Comparison of ENCODE assay signal across 13 mouse cellular contexts in genomic region chr9:58195671-58196070, GRCm38 (mm10). TPM values are rescaled to one million over a fixed set of nuclear protein-coding genes. Genes with fewer than 3 reads are reported as not detected.
DNase-seq lines count a peak whose midpoint lies in the region; ATAC-seq lines count a peak whose summit lies in the region.
"Had no signal": no experiment of that assay in that cellular context is flagged by ENCODE, and none has a peak within 500 bp of the region (broad histone marks: within the 10 kb centered on the region; RNA-seq: fewer than 3 reads in every experiment).

No protein-coding gene starts in this region.

- H3K4me2 ChIP-seq in neural tube, embryonic 11.5 days (ENCODE audit: low read depth) = no peak overlapping the region
- H3K4me2 ChIP-seq in forebrain, embryonic 15.5 days (replicated peaks) = peak overlapping the region; percentile 77
- H3K4me2 ChIP-seq in midbrain, embryonic 11.5 days = peak overlapping the region; percentile 35
- no peak overlapping the region for H3K4me2 ChIP-seq in liver, embryonic 12.5 days
- H3K4me2 ChIP-seq: liver, embryonic 13.5 days had no signal

- H3K4me3 ChIP-seq in neural tube, embryonic 11.5 days (ENCODE audit: low read depth, low read length) = 0 out of 2 replicates have a peak overlapping the region, but pooled peaks have one; percentile 16
- H3K4me3 ChIP-seq in forebrain, embryonic 15.5 days = peak overlapping the region; percentile 54
- peak overlapping the region; percentile 13; the same call in 1 of the 2 replicates for H3K4me3 ChIP-seq in midbrain, embryonic 11.5 days (ENCODE audit: low read depth, low read length)
- H3K4me3 ChIP-seq in liver, embryonic 12.5 days = no peak overlapping the region
- H3K4me3 ChIP-seq: liver, embryonic 13.5 days had no signal

- H3K36me3 ChIP-seq in neural tube, embryonic 11.5 days (ENCODE audit: control insufficient read depth, insufficient read depth, low read length) = no peaks in the 10 kb centered on the region
- no peaks in the 10 kb centered on the region for H3K36me3 ChIP-seq in forebrain, embryonic 15.5 days
- H3K36me3 ChIP-seq in midbrain, embryonic 11.5 days (ENCODE audit: control insufficient read depth, insufficient read depth, low read length) = no peaks in the 10 kb centered on the region
- no peaks in the 10 kb centered on the region for H3K36me3 ChIP-seq in liver, embryonic 12.5 days
- H3K36me3 ChIP-seq: liver, embryonic 13.5 days had no signal

- H3K9ac ChIP-seq in neural tube, embryonic 11.5 days (ENCODE audit: low read length) = 0 out of 2 replicates have a peak overlapping the region, but pooled peaks have one; percentile 14
- H3K9ac ChIP-seq in forebrain, embryonic 15.5 days (replicated peaks) = peak overlapping the region; percentile 70
- no peak overlapping the region for H3K9ac ChIP-seq in midbrain, embryonic 11.5 days (ENCODE audit: low read length)
- no peak overlapping the region for H3K9ac ChIP-seq in liver, embryonic 12.5 days
- H3K9ac ChIP-seq: liver, embryonic 13.5 days had no signal

- DNase-seq in neural tube, embryonic 11.5 days (ENCODE audit: low spot score) = no peak
- no peak for DNase-seq in neural tube, embryonic 10.5 days (ENCODE audit: extremely low spot score, low spot score)
- DNase-seq in midbrain, embryonic 11.5 days (ENCODE audit: low spot score, missing footprints) = peak; percentile 64
- peak; percentile 48 for DNase-seq in testis, postnatal 10 days (ENCODE audit: low spot score)
- DNase-seq in left cerebral cortex, postnatal 25 days (ENCODE audit: low spot score in 2 of 2) = no peak
- DNase-seq: cerebellum, adult 11-12 months; liver, embryonic 13.5 days had no signal

- intact Hi-C loops in left cerebral cortex, postnatal 25 days (cut with DNase I) = no loop called here

- peaks cover 61% of the 10 kb centered on the region for H3K27me3 ChIP-seq in neural tube, embryonic 11.5 days (ENCODE audit: control insufficient read depth, insufficient read depth, low read length)
- H3K27me3 ChIP-seq in forebrain, embryonic 15.5 days = peaks cover 35% of the 10 kb centered on the region; the same call in 1 of the 2 replicates
- peaks cover 59% of the 10 kb centered on the region for H3K27me3 ChIP-seq in midbrain, embryonic 11.5 days (ENCODE audit: control insufficient read depth, insufficient read depth, low read length)
- peaks cover 84% of the 10 kb centered on the region for H3K27me3 ChIP-seq in liver, embryonic 12.5 days (replicated peaks)

- peaks cover 20% of the 10 kb centered on the region for H3K4me1 ChIP-seq in neural tube, embryonic 11.5 days (ENCODE audit: control insufficient read depth, insufficient read depth, low read length)
- H3K4me1 ChIP-seq in forebrain, embryonic 15.5 days = peaks cover 54% of the 10 kb centered on the region
- peaks cover 20% of the 10 kb centered on the region for H3K4me1 ChIP-seq in midbrain, embryonic 11.5 days (ENCODE audit: control insufficient read depth, insufficient read depth, low read length)
- H3K4me1 ChIP-seq in liver, embryonic 12.5 days = peaks cover 10% of the 10 kb centered on the region

- no peak for ATAC-seq in neural tube, embryonic 11.5 days (ENCODE audit: insufficient read depth, low FRiP score, low TSS enrichment)
- ATAC-seq in forebrain, embryonic 15.5 days (replicated peaks) = no peak
- no peak for ATAC-seq in midbrain, embryonic 11.5 days (ENCODE audit: low FRiP score)
- no peak for ATAC-seq in liver, embryonic 12.5 days
- no peak for ATAC-seq in erythroblast, adult 5-6 weeks (replicated peaks; ENCODE audit: low FRiP score, poor library complexity, severe bottlenecking)
- ATAC-seq: CD4-positive, CD25-positive, alpha-beta regulatory T cell, adult 4 months had no signal

- 10% methylated on average over 1 of the region's 1 CpGs for WGBS in neural tube, embryonic 11.5 days
- WGBS in forebrain, embryonic 15.5 days = 11% methylated on average over 1 of the region's 1 CpGs
- 15% methylated on average over 1 of the region's 1 CpGs for WGBS in midbrain, embryonic 11.5 days
- 15% methylated on average over 1 of the region's 1 CpGs for WGBS in liver, embryonic 12.5 days (ENCODE audit: insufficient replicate concordance)

- no peaks in the 10 kb centered on the region for H3K9me3 ChIP-seq in neural tube, embryonic 11.5 days (ENCODE audit: control insufficient read depth, low read length)
- H3K9me3 ChIP-seq in forebrain, embryonic 15.5 days = no peaks in the 10 kb centered on the region
- no peaks in the 10 kb centered on the region for H3K9me3 ChIP-seq in midbrain, embryonic 11.5 days (ENCODE audit: control insufficient read depth, low read length)
- no peaks in the 10 kb centered on the region for H3K9me3 ChIP-seq in liver, embryonic 12.5 days (replicated peaks)
- H3K9me3 ChIP-seq: liver, embryonic 13.5 days had no signal

- no peak overlapping the region for H3K27ac ChIP-seq in neural tube, embryonic 11.5 days (ENCODE audit: low read depth, low read length)
- H3K27ac ChIP-seq in forebrain, embryonic 15.5 days (replicated peaks) = peak overlapping the region; percentile 97
- H3K27ac ChIP-seq in midbrain, embryonic 11.5 days (ENCODE audit: low read depth, low read length) = no peak overlapping the region
- H3K27ac ChIP-seq in liver, embryonic 12.5 days = no peak overlapping the region
- H3K27ac ChIP-seq: kidney, postnatal 0 days; liver, embryonic 13.5 days; macrophage had no signal

RNA-seq across cellular contexts. Expression of gene Islr, which starts 8.4 kb away (rescaled TPM):
- polyA plus RNA-seq in neural tube, embryonic 11.5 days (2014; fragmentation: Nextera tagmentation; extraction: Ambion mirVana) = 31.2 and 31.5 TPM in 2 replicates
- polyA plus RNA-seq in forebrain, embryonic 15.5 days (2015; fragmentation: Nextera tagmentation; extraction: Ambion mirVana) = 15.1 and 16.9 TPM in 2 replicates
- polyA plus RNA-seq in midbrain, embryonic 11.5 days (2014; fragmentation: Nextera tagmentation; extraction: Ambion mirVana) = 13.0 and 13.9 TPM in 2 replicates
- 4.9 and 5.9 TPM in 2 replicates for polyA plus RNA-seq in liver, embryonic 12.5 days (2016; fragmentation: Nextera tagmentation; extraction: Ambion mirVana)
- 10 to 100 TPM; 14.9 to 15.2 TPM for total RNA-seq in left cerebral cortex, postnatal 25 days (2021)
- 0.63 TPM in 1 of 2 replicates, not detected in the other for total RNA-seq in erythroblast, adult 5-6 weeks (2015; ENCODE audit: low replicate concordance)
- total RNA-seq in erythroblast, adult 5-6 weeks (2017; ENCODE audit: low replicate concordance) = not detected in 2 replicates
- polyA plus RNA-seq: macrophage had no signal

RNA-seq across cellular contexts. Expression of gene Islr2, which starts 8.4 kb away (rescaled TPM):
- 6.3 and 9.3 TPM in 2 replicates for polyA plus RNA-seq in neural tube, embryonic 11.5 days (2014; fragmentation: Nextera tagmentation; extraction: Ambion mirVana)
- 83.3 and 83.4 TPM in 2 replicates for polyA plus RNA-seq in forebrain, embryonic 15.5 days (2015; fragmentation: Nextera tagmentation; extraction: Ambion mirVana)
- polyA plus RNA-seq in midbrain, embryonic 11.5 days (2014; fragmentation: Nextera tagmentation; extraction: Ambion mirVana) = 18.7 and 19.6 TPM in 2 replicates
- 0.07 TPM in 1 of 2 replicates, not detected in the other for polyA plus RNA-seq in liver, embryonic 12.5 days (2016; fragmentation: Nextera tagmentation; extraction: Ambion mirVana)
- total RNA-seq in left cerebral cortex, postnatal 25 days (2021) = 10 to 100 TPM; 72.2 to 76.7 TPM
- total RNA-seq in erythroblast, adult 5-6 weeks (2015; ENCODE audit: low replicate concordance) = not detected in 2 replicates
- not detected in 2 replicates for total RNA-seq in erythroblast, adult 5-6 weeks (2017; ENCODE audit: low replicate concordance)
- polyA plus RNA-seq: CD4-positive, CD25-positive, alpha-beta regulatory T cell, adult 4 months; macrophage had no signal

RNA-seq across cellular contexts. Expression of gene Pml, which starts 53.9 kb away (rescaled TPM):
- 7.6 and 10.6 TPM in 2 replicates for polyA plus RNA-seq in neural tube, embryonic 11.5 days (2014; fragmentation: Nextera tagmentation; extraction: Ambion mirVana)
- polyA plus RNA-seq in forebrain, embryonic 15.5 days (2015; fragmentation: Nextera tagmentation; extraction: Ambion mirVana) = 7.5 and 8.8 TPM in 2 replicates
- polyA plus RNA-seq in midbrain, embryonic 11.5 days (2014; fragmentation: Nextera tagmentation; extraction: Ambion mirVana) = 8.7 and 10.1 TPM in 2 replicates
- polyA plus RNA-seq in liver, embryonic 12.5 days (2016; fragmentation: Nextera tagmentation; extraction: Ambion mirVana) = 24.4 and 26.5 TPM in 2 replicates
- 10 to 100 TPM; 13.0 to 18.2 TPM for total RNA-seq in left cerebral cortex, postnatal 25 days (2021)
- 43.0 and 50.8 TPM in 2 replicates for total RNA-seq in erythroblast, adult 5-6 weeks (2015; ENCODE audit: low replicate concordance)
- 51.6 and 69.0 TPM in 2 replicates for total RNA-seq in erythroblast, adult 5-6 weeks (2017; ENCODE audit: low replicate concordance)

RNA-seq across cellular contexts. Expression of gene Stoml1, which starts 57.3 kb away (rescaled TPM):
- polyA plus RNA-seq in neural tube, embryonic 11.5 days (2014; fragmentation: Nextera tagmentation; extraction: Ambion mirVana) = 29.6 and 35.9 TPM in 2 replicates
- polyA plus RNA-seq in forebrain, embryonic 15.5 days (2015; fragmentation: Nextera tagmentation; extraction: Ambion mirVana) = 107 and 109 TPM in 2 replicates
- polyA plus RNA-seq in midbrain, embryonic 11.5 days (2014; fragmentation: Nextera tagmentation; extraction: Ambion mirVana) = 27.6 and 29.7 TPM in 2 replicates
- 6.5 and 6.6 TPM in 2 replicates for polyA plus RNA-seq in liver, embryonic 12.5 days (2016; fragmentation: Nextera tagmentation; extraction: Ambion mirVana)
- 10 to 100 TPM; 64.3 to 71.4 TPM for total RNA-seq in left cerebral cortex, postnatal 25 days (2021)
- total RNA-seq in erythroblast, adult 5-6 weeks (2015; ENCODE audit: low replicate concordance) = 1.2 and 8.6 TPM in 2 replicates
- total RNA-seq in erythroblast, adult 5-6 weeks (2017; ENCODE audit: low replicate concordance) = 2.1 and 2.3 TPM in 2 replicates

Comparison
In these comparisons a context has a peak if more than half of its experiments do, and no peak if none do; other contexts are left out.
1. DNase-seq: peak in midbrain, embryonic 11.5 days (single experiment) and testis, postnatal 10 days (single experiment); none in neural tube, embryonic 11.5 days (single experiment), neural tube, embryonic 10.5 days (single experiment) and left cerebral cortex, postnatal 25 days (0 of 2).
2. H3K4me2 ChIP-seq: peak in forebrain, embryonic 15.5 days (single experiment) and midbrain, embryonic 11.5 days (single experiment); none in neural tube, embryonic 11.5 days (single experiment) and liver, embryonic 12.5 days (single experiment).
3. H3K9ac ChIP-seq: peak in neural tube, embryonic 11.5 days (single experiment) and forebrain, embryonic 15.5 days (single experiment); none in midbrain, embryonic 11.5 days (single experiment) and liver, embryonic 12.5 days (single experiment).